Mouse (Mus musculus) right cerebral cortex, postnatal 10 days (tissue): ENCODE results near the gene Gm10477.
A peak's percentile ranks its signal among the peaks of the same experiment; 100 is the strongest.
"Not testable (repeated sequence)": the region's sequence is repeated elsewhere in the genome, so short reads cannot be mapped to it uniquely, and the experiment has no call there.

Source experiments
- DNase-seq, 2 experiments: peaks; one replicate each; pipeline ENCODE4 v3.0.0; 2021; ENCODE audit warnings: low spot score in 2 of 2

The Gm10477 gene

DNA sequence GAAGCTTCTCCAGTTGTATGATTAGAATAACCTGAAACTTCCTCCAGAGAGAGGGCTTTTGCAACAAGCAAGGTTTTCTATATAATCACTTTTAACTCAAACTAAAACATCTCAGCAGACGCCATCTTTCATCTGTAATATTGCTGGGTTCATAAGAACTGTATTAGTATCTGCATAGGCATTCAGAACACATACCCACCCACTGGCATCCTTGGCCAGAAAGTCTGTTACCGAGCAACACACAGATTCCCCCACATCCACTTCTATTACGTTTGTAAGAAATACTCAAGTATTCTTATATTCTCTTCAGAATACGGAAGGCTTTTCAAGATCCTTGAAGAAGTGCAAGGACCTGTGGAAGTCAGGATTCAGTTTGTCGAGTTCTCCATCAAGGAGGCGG lies at the start of gene Gm10477:
Gm10477 (plus strand) TSS at position 301 of the 400 bp plus-strand sequence.
- not testable (repeated sequence) for DNase-seq

DNA sequence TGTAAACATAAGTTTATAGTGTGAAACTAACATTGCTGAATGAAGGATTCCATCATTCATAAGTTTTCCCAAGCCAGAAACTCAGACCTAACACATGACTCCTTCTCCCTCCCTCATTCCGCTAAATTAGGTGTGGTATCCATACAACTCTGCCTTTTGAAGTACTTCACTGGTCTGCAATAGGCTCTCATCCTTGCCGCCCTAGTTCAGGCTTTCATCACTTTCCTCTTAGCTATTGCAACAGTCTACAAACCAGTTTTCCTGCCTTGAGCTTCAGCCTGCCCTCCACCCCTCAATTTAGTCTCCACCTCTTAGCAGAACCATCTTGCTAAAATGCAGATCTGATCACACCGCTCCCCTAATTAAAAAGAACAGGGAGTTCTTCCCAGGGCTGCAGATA lies 47.0 kb upstream of the Gm10477 start:
- DNase-seq: no peak

DNA sequence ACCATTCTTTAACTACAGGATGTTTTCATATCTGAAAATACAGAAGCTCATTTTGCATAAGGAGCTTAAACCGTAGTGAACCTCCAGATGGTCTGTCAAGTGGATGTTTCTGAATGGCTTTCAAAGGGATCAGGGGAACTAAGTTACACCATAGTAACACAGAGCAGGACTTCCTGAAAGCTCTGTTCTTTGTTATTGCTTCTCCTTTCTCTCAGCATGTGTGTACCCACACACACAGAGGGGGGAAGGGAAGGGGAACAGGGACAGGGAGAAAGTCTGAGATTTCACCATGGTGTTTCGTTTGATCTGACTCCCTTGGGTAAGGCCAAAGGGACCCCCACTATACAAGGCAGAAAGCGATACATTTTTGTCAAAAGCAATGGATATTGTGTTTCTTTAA lies 42.6 kb upstream of the Gm10477 start:
- no peak for DNase-seq

DNA sequence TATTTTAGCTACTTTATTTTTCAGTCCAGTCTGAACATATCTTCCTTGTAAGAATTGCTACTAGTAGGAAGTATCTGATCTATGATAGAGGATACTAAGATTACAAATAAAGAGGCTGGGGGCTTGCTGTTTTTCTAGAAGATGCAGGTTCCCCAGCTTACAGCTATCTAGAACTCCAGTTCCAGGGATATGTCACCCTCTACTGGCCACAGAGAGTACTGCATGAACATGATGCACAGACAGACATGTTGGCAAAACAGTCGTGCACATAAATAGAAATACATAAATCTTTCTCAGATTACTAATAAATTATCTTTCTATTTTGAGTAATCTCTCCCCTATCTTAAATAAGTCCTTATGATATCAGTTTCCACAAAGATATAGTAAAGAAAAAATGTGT lies 34.8 kb upstream of the Gm10477 start:
- DNase-seq: peak; percentile 68 to 83

DNA sequence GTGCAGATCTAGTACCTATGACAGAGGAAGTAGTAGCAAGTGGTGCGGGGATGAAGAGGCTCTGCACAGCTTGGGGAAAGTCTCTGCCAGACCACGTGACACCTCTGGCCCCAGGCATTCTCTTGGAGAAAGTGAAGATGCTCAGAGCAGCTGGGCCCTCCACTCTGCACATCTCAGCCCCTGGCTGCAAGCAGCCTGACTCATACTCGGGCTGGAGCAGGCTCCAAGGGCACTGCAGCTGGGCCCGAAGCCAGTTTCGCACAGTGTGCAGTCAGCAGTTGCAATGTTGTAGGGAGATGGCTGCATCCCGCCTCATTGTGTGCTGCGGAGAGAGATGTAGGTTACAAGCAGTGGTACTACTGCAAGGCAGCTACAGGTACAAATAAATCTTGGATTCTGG lies 27.3 kb upstream of the Gm10477 start:
- DNase-seq: no peak

DNA sequence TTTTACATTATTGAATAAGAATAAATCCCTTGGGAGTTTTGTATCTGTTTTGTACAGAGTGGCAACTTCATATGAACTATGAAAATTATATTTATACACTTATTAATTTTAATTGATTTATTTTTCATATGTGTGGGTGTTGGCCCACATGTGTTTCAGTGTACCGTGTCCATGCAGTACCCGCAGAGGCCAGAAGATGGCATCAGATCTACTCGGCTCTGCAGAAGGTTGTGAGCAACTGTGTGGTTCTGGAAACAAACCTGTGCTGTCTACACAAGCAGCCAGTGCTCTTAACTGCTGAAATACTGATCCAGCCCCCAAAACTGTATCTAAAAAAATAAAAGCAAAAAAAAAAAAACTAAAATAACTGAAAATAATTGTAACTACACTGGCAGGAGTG lies 6.7 kb downstream of the Gm10477 start:
- DNase-seq: peak; percentile 56 to 67

DNA sequence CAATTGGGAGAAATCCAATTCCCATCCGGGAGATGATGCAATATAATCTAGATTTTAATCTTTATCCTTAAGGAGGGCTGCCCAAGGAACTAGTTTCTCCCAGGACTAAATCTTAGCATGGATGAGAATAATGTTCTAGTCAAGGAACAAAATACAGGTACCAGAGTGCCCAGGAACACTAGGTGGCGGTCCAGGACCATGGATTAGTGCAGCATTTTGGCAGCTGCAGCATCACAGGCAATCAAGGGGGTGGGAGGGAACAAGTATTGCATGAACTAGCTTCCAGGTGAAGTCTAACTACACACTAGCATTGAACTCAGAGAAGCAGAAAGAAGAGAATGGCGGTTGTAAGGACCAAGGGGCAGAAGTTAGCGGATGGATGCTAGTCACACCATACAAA lies 12.6 kb downstream of the Gm10477 start:
- peak; percentile 33 to 67 for DNase-seq

DNA sequence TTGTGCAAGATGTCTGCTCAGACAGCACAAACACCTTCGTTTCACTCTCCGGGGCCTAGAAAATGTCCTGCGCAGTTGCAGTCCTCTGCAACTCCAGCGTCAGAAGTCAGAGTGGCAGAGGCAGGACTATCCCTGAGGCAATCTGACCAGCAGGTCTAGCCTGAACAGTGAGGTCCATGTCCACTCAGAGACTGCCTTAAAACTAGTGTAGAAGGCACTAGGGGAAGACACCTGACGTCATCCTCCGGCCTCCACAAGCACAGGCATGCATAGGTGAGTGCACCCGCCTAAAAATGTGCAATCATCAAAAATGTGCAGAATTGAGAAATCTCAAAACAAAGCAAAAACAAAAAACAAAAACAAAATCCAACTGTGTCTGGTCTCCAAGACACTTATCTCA lies 25.0 kb downstream of the Gm10477 start, which contains the start of gene Gm648:
Gm648 (minus strand) TSS at position 101 of the 400 bp plus-strand sequence.
- no peak for DNase-seq

DNA sequence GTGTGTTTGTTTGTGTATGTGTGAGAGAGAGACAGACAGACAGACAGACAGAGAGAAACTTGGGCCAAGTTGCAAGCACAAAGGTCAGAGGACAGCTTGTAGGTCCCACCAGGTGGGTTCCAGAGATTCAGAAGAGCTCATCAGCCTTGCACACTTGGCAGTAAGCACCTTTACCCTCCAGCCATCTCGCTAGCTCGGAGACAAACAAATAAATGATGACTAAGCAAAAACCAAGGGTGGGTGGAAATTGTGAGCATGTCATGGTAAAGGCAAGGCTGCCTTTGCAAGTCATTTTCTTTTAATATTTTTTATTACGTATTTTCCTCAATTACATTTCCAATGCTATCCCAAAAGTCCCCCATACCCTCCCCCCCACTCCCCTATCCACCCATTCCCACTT lies 29.0 kb downstream of the Gm10477 start:
- DNase-seq: no peak

DNA sequence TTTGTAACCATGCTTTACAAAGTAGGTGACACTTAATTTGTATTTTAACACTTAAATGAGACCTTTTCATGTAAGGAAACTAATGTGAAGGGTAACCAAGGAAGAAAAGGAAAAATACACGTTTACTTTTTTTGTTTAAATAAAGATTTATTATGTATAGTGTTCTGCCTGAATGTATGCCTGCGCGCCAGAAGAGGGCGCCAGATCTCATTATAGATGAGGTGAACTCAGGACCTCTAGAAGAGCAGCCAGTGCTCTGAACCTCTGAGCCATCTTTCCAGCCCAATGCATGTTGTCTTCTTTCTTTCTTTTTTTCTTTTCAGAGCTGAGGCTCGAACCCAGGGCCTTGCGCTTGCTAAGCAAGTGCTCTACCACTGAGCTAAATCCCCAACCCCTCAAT lies 47.9 kb downstream of the Gm10477 start:
- DNase-seq: no peak
